Mouse (Mus musculus) ES-E14 (cell line): ENCODE results near the gene Nfasc. TPM values are rescaled to one million over a fixed set of nuclear protein-coding genes. Genes with fewer than 3 reads are reported as not detected.

Experiments
- DNase-seq: peaks from one replicate; pipeline ENCODE4 v3.0.0-alpha.2; 2013; ENCODE audit warnings: low read depth, low spot score
- H3K27ac ChIP-seq: 2 replicates; pipeline ENCODE4 v1.5.1; 2012; ENCODE audit warnings: low read depth, mild to moderate bottlenecking, low read length, moderate library complexity, mixed read lengths; ENCODE audit not compliant: poor library complexity, insufficient read depth, severe bottlenecking
- H3K36me3 ChIP-seq: 2 replicates; pipeline ENCODE4 v1.6.1; 2012; ENCODE audit warnings: mild to moderate bottlenecking, low read length, moderate library complexity, mixed read lengths; ENCODE audit not compliant: control insufficient read depth, poor library complexity, insufficient read depth, severe bottlenecking
- H3K4me1 ChIP-seq, 2 experiments: fragments of 150-350 bp in 1 of 2; sonication (generic) in 1 of 2; 2 replicates each; pipeline ENCODE4 v1.6.1; 2012; ENCODE audit warnings: low read length in 2 of 2, mild to moderate bottlenecking in 1 of 2, mixed read lengths in 1 of 2; ENCODE audit not compliant: control insufficient read depth in 2 of 2, insufficient read depth in 2 of 2, poor library complexity in 1 of 2
- H3K4me3 ChIP-seq, 2 experiments: fragments of 150-350 bp in 1 of 2; sonication (generic) in 1 of 2; 2 replicates each; pipeline ENCODE4 v1.5.1; 2012; ENCODE audit warnings: low read length in 2 of 2, low read depth in 1 of 2, mild to moderate bottlenecking in 1 of 2, mixed read lengths in 1 of 2; ENCODE audit not compliant: insufficient read depth in 1 of 2, poor library complexity in 1 of 2, severe bottlenecking in 1 of 2
- H3K9ac ChIP-seq: 2 replicates; pipeline ENCODE4 v1.6.1; 2012; ENCODE audit warnings: low read depth, mild to moderate bottlenecking, low read length, mixed read lengths; ENCODE audit not compliant: poor library complexity, insufficient read depth, severe bottlenecking
- H3K9me3 ChIP-seq: fragments of 150-350 bp; sonication (generic); 2 replicates; pipeline ENCODE4 v1.6.1; 2012; ENCODE audit warnings: low read depth, mild to moderate bottlenecking, low read length; ENCODE audit not compliant: control insufficient read depth, insufficient read depth
- CHD2 ChIP-seq: IDR thresholded peaks from 2 replicates; pipeline ENCODE4 v1.6.1; 2014; ENCODE audit warnings: mild to moderate bottlenecking, low read depth, low read length, inconsistent platforms
- HCFC1 ChIP-seq: IDR thresholded peaks from 2 replicates; pipeline ENCODE4 v1.6.1; 2012; ENCODE audit warnings: low read length, inconsistent platforms, borderline replicate concordance; ENCODE audit not compliant: insufficient read depth
- MAFK ChIP-seq: IDR thresholded peaks from 2 replicates; pipeline ENCODE4 v1.6.1; 2014; ENCODE audit warnings: mild to moderate bottlenecking, low read depth, low read length, inconsistent platforms; ENCODE audit not compliant: insufficient read depth
- ZC3H11A ChIP-seq: IDR thresholded peaks from 2 replicates; pipeline ENCODE4 v1.6.1; 2012; ENCODE audit warnings: low read depth, mild to moderate bottlenecking, inconsistent platforms, low read length, borderline replicate concordance
- ZNF384 ChIP-seq: IDR thresholded peaks from 2 replicates; pipeline ENCODE4 v1.6.1; 2012; ENCODE audit warnings: low read depth, low read length, inconsistent platforms
- in situ Hi-C, 2 experiments: fragments of 600-800 bp; cut with MboI; formaldehyde crosslinking; loops; one replicate each; pipeline ENCODE4 v1.15.1; 2025; ENCODE audit warnings: low sequenced_read_pairs in 2 of 2, inconsistent platforms in 1 of 2; ENCODE audit not compliant: unreplicated experiment in 2 of 2
- total RNA-seq: library from RNA; depleted of rRNA; stranded (reverse); fragments of 300-350 nt; gene quantifications from 2 replicates; pipeline ENCODE4 v1.2.3, GENCODE M21; 2012

The Nfasc gene
- total RNA-seq, 1 experiment, result 8.9 TPM

DNA sequence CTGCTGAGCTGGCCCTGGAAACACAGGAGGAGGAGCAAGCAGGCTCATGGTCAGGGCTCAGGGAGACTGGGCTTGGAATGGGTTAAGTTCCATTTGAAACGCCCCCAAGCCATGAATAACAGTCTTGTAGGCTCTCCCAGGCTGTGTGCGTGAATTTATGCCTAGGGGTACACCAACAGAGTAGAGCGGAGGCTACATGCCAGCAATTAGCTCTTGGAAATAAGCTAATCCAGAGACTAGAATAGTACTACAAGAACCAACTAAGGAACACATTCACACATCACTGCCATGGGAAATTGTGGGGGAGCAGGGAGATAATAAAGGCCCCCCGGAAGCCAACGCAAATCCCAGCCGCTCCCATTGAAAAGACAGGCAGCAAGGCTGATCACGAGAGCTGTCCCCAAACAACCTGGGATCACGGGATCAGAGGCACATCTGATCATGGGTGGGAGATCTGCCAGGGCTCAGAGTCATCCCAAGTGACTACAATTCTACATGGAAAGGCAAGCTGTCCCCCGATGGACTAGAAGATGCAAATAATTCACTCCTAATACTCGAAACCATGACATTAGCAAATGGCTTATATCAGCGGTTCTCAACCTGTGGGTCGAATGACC lies 87.6 kb downstream of the Nfasc start:
- in situ Hi-C loops, result no loop called here
- no peaks in the 10 kb centered on the region for H3K36me3 ChIP-seq
- H3K4me1 ChIP-seq, result peaks cover 5 to 29% of the 10 kb centered on the region in 2 experiments; a peak in 1 of 4 replicates
- no peak for DNase-seq
- H3K4me3 ChIP-seq, result no peak overlapping the region
- no peak overlapping the region for H3K27ac ChIP-seq
- no peak overlapping the region for H3K9ac ChIP-seq
- no peaks in the 10 kb centered on the region for H3K9me3 ChIP-seq
- no peak for TF ChIP-seq HCFC1
- TF ChIP-seq CHD2, result no peak
- no peak for TF ChIP-seq ZNF384
- no peak for TF ChIP-seq MAFK
- no peak for TF ChIP-seq ZC3H11A

DNA sequence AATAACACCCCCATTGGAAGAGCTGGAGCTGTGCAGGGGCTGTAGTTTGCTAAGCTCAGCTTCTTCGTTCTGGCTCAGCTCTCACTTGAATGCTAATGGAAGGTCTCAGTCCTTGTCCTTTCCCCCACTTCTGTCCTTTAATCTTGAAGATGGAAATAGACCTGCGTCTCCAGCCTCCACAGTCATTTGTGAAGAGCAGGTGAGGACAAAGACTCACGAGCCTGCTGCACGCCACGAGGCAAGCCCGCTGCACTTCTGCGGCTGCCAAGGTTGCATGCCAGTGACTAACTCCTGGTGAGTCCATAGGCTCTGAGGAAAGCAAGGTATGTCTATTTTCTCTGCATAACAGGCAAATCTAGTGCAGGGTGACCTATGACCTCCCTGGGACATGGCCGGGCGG lies 88.4 kb downstream of the Nfasc start:
- TF ChIP-seq ZNF384 (no peak), CHD2 (no peak)
- no peak for DNase-seq
- in situ Hi-C loops, result no loop called here
- Histone ChIP-seq H3K4me1 (peaks cover 5 to 28% of the 10 kb centered on the region in 2 experiments; a peak in 1 of 4 replicates), H3K4me3 (no peak overlapping the region), H3K9me3 (no peaks in the 10 kb centered on the region), H3K9ac (no peak overlapping the region), H3K27ac (no peak overlapping the region), H3K36me3 (no peaks in the 10 kb centered on the region)

DNA sequence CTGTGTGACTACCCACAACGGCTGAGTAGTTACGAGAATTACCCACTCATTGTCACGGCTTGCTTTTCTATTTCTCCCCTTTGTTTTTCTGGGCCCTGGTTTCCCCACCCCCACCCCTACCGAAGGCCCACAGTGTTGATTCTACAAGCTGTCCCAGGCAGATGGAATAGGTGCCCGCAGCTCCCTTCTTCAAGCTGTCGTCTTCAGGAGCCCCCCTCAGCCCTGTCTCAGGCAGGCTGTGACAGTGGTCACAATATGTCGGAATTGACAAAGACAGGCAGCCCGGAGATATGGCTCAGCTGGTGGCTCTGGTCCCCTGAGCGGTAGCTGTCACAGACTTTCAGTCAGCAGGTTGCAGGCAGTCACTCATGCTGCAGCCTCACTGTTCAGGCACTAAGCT lies 90.9 kb downstream of the Nfasc start:
- Histone ChIP-seq H3K36me3 (no peaks in the 10 kb centered on the region), H3K9ac (no peak overlapping the region), H3K27ac (no peak overlapping the region), H3K4me1 (peaks cover 5 to 16% of the 10 kb centered on the region in 2 experiments; a peak in 1 of 4 replicates), H3K4me3 (no peak overlapping the region), H3K9me3 (no peaks in the 10 kb centered on the region)
- DNase-seq, result no peak
- TF ChIP-seq ZC3H11A (no peak), MAFK (no peak), ZNF384 (no peak), CHD2 (no peak), HCFC1 (no peak)
- in situ Hi-C loops, result no loop called here

DNA sequence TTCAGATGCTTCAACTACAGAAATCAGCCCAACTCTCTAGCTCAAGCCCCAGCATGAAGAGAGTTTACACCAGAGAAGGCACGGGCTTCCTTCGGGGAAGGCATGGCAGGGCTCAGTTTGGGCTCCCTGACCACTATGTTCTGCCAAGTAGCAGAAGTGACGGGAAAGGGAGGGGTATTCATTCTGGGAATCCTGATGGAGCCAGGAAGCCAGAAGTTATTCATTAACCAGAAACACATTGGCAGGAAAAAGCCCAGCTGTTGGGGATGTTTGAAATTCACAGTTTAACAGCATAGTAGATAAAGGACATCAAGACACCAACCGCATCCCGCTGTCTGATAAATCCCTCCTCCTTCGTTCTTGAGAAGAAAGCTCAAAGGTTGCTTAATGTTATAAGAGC lies 93.6 kb downstream of the Nfasc start:
- TF ChIP-seq CHD2, result no peak
- TF ChIP-seq MAFK, result no peak
- TF ChIP-seq ZNF384, result no peak
- no peak for TF ChIP-seq HCFC1
- no peak for TF ChIP-seq ZC3H11A

DNA sequence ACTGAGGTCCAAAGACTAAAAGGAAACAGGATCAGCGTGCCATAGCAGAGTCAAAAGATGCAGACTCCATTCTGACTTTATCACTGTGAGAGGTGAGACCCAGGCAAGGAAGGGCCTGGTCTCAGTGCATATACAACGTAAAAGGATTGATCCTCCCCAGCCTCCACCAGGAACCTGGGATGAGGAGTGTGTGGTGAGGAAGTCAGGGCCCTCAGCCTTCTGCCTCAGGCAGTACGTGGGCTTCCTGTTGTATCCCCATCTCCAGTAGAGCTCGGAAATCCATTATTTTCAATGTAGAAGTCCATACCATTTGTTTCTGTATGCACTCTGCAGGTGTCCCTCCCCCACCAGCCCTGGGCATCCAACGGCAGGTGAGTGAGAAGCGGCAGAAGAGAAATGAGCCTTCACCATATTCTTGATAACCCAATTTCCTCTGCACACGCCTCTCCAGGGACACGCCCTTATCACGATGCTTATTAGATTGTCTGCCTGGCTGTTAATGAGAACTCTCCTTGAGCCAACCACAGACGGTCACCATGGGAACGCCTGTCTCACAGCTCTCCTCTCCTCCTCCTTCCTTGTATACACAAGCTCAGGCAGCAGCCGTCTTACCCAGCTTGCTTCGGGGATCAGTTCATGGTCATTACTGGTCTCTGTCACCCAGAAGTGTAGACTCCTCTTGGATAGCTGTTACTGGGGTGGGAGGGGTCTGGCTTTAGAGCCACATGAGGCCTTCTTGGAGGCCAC lies 100.4 kb downstream of the Nfasc start:
- Histone ChIP-seq H3K9ac (no peak overlapping the region), H3K36me3 (no peaks in the 10 kb centered on the region; the same call in 1 of the 2 replicates), H3K9me3 (no peaks in the 10 kb centered on the region), H3K4me1 (no peaks in the 10 kb centered on the region), H3K4me3 (no peak overlapping the region), H3K27ac (no peak overlapping the region)
- in situ Hi-C loops, result no loop called here
- TF ChIP-seq CHD2, result no peak
- no peak for TF ChIP-seq ZC3H11A
- no peak for TF ChIP-seq MAFK
- TF ChIP-seq ZNF384, result no peak
- TF ChIP-seq HCFC1, result no peak
- DNase-seq, result no peak

More for the DNA sequence above, 93.6 kb downstream of the Nfasc start:
- no peaks in the 10 kb centered on the region for H3K9me3 ChIP-seq
- no peak overlapping the region for H3K9ac ChIP-seq
- H3K4me3 ChIP-seq, result no peak overlapping the region
- in situ Hi-C loops, result no loop called here
- no peak overlapping the region for H3K27ac ChIP-seq
- H3K4me1 ChIP-seq, result 0 out of 4 replicates have a peak, but pooled peaks cover 0 to 2% of the 10 kb centered on the region in 2 experiments
- H3K36me3 ChIP-seq, result no peaks in the 10 kb centered on the region
- no peak for DNase-seq
